Mouse (Mus musculus): ENCODE data around the gene Gm6034.

Gene Gm6034

GRCm38 (mm10) chr17:36042610-36043169 is at the start of gene Gm6034, which contains the start of gene H2-T22:
Gene Gm6034, plus strand, starts transcription at chr17:36042961.
Gene H2-T22, minus strand, starts transcription at chr17:36042747.
- WGBS = 9% methylated on average over 12 of the region's 12 CpGs

GRCm38 (mm10) chr17:35993675-35994074 is 49.1 kb upstream of the Gm6034 start:
- 2% methylated on average over 17 of the region's 17 CpGs for WGBS

- 2% methylated on average over 31 of the region's 31 CpGs for WGBS
These were observed 48.4 kb upstream of the Gm6034 start for GRCm38 (mm10) chr17:35994175-35994878.

- 2% methylated on average over 14 of the region's 14 CpGs for WGBS
These were observed 47.9 kb upstream of the Gm6034 start for GRCm38 (mm10) chr17:35994879-35995240.

GRCm38 (mm10) chr17:35996949-35997348 is 45.8 kb upstream of the Gm6034 start:
- WGBS = under 1% methylated on average over 11 of the region's 11 CpGs

- WGBS = 45% methylated on average over 12 of the region's 12 CpGs
These were observed 44.8 kb upstream of the Gm6034 start for GRCm38 (mm10) chr17:35997713-35998510.

- WGBS = 73% methylated on average over 6 of the region's 6 CpGs
These were observed 44.0 kb upstream of the Gm6034 start for GRCm38 (mm10) chr17:35998545-35999305.

GRCm38 (mm10) chr17:35999356-35999755 is 43.4 kb upstream of the Gm6034 start:
- 55% methylated on average over 7 of the region's 7 CpGs for WGBS

- 60% methylated on average over 4 of the region's 4 CpGs for WGBS
These were observed 42.4 kb upstream of the Gm6034 start for GRCm38 (mm10) chr17:36000349-36000748.

- WGBS = 72% methylated on average over 12 of the region's 12 CpGs
These were observed 41.5 kb upstream of the Gm6034 start for GRCm38 (mm10) chr17:36001121-36001897.

GRCm38 (mm10) chr17:36001966-36002365 is 40.8 kb upstream of the Gm6034 start:
- WGBS = 74% methylated on average over 6 of the region's 6 CpGs

GRCm38 (mm10) chr17:36003331-36003730 is 39.4 kb upstream of the Gm6034 start:
- 63% methylated on average over 7 of the region's 7 CpGs for WGBS

- 72% methylated on average over 7 of the region's 7 CpGs for WGBS
These were observed 38.4 kb upstream of the Gm6034 start for GRCm38 (mm10) chr17:36004409-36004808.

- 92% methylated on average over 5 of the region's 5 CpGs for WGBS
These were observed 27.8 kb upstream of the Gm6034 start for GRCm38 (mm10) chr17:36014977-36015376.

GRCm38 (mm10) chr17:36017046-36017445 is 25.7 kb upstream of the Gm6034 start:
- 69% methylated on average over 5 of the region's 5 CpGs for WGBS

GRCm38 (mm10) chr17:36018979-36019378 is 23.8 kb upstream of the Gm6034 start:
- 62% methylated on average over 2 of the region's 2 CpGs for WGBS

- WGBS = 66% methylated on average over 3 of the region's 3 CpGs
These were observed 23.2 kb upstream of the Gm6034 start for GRCm38 (mm10) chr17:36019519-36019918.

GRCm38 (mm10) chr17:36020191-36021073 is 22.3 kb upstream of the Gm6034 start, which contains the start of gene H2-T24:
Gene H2-T24, minus strand, starts transcription at chr17:36020560.
- WGBS = 34% methylated on average over 15 of the region's 15 CpGs

- WGBS = 88% methylated on average over 1 of the region's 1 CpGs
These were observed 21.5 kb upstream of the Gm6034 start for GRCm38 (mm10) chr17:36021309-36021708.

GRCm38 (mm10) chr17:36022098-36022497 is 20.7 kb upstream of the Gm6034 start:
- WGBS = 93% methylated on average over 9 of the region's 9 CpGs

Measured in cerebral cortex, adult 2 months (tissue).